Mouse (Mus musculus): Measurements from ENCODE around the gene Stxbp4. TPM values are rescaled to one million over a fixed set of nuclear protein-coding genes. Genes with fewer than 3 reads are reported as not detected.

Stxbp4 gene
- polyA plus RNA-seq, 1 experiment, result 0.27 TPM

GRCm38 (mm10) chr11:90612118-90612517 lies 25.8 kb downstream of the Stxbp4 start:
- TF ChIP-seq GATA1 (IDR thresholded peaks at IDR 0.05; ENCODE audit: low read length), result no peak

GRCm38 (mm10) chr11:90603066-90603465 lies 34.8 kb downstream of the Stxbp4 start:
- no peak for TF ChIP-seq GATA1 (IDR thresholded peaks at IDR 0.05; ENCODE audit: low read length)

GRCm38 (mm10) chr11:90595826-90596225 lies 42.1 kb downstream of the Stxbp4 start:
- no peak for TF ChIP-seq GATA1 (IDR thresholded peaks at IDR 0.05; ENCODE audit: low read length)

GRCm38 (mm10) chr11:90590996-90591395 lies 46.9 kb downstream of the Stxbp4 start:
- TF ChIP-seq GATA1 (IDR thresholded peaks at IDR 0.05; ENCODE audit: low read length), result no peak

- TF ChIP-seq GATA1 (IDR thresholded peaks at IDR 0.05; ENCODE audit: low read length), result no peak
Observed at GRCm38 (mm10) chr11:90586203-90586602, 51.7 kb downstream of the Stxbp4 start.

- no peak for TF ChIP-seq GATA1 (IDR thresholded peaks at IDR 0.05; ENCODE audit: low read length)
Observed at GRCm38 (mm10) chr11:90585754-90586153, 52.1 kb downstream of the Stxbp4 start.

- TF ChIP-seq GATA1 (IDR thresholded peaks at IDR 0.05; ENCODE audit: low read length), result no peak
Observed at GRCm38 (mm10) chr11:90577057-90577780, 60.7 kb downstream of the Stxbp4 start.

GRCm38 (mm10) chr11:90576282-90576972 lies 61.5 kb downstream of the Stxbp4 start:
- TF ChIP-seq GATA1 (IDR thresholded peaks at IDR 0.05; ENCODE audit: low read length), result no peak

- TF ChIP-seq GATA1 (IDR thresholded peaks at IDR 0.05; ENCODE audit: low read length), result no peak
Observed at GRCm38 (mm10) chr11:90575491-90576048, 62.3 kb downstream of the Stxbp4 start.

- TF ChIP-seq GATA1 (IDR thresholded peaks at IDR 0.05; ENCODE audit: low read length), result no peak
Observed at GRCm38 (mm10) chr11:90570646-90571259, 67.1 kb downstream of the Stxbp4 start.

GRCm38 (mm10) chr11:90558359-90559047 lies 79.4 kb downstream of the Stxbp4 start:
- TF ChIP-seq GATA1 (IDR thresholded peaks at IDR 0.05; ENCODE audit: low read length), result peak; percentile 76

GRCm38 (mm10) chr11:90556517-90556916 lies 81.4 kb downstream of the Stxbp4 start:
- TF ChIP-seq GATA1 (IDR thresholded peaks at IDR 0.05; ENCODE audit: low read length), result no peak

- TF ChIP-seq GATA1 (IDR thresholded peaks at IDR 0.05; ENCODE audit: low read length), result no peak
Observed at GRCm38 (mm10) chr11:90553963-90554362, 83.9 kb downstream of the Stxbp4 start.

GRCm38 (mm10) chr11:90552303-90553201 lies 85.3 kb downstream of the Stxbp4 start:
- TF ChIP-seq GATA1 (IDR thresholded peaks at IDR 0.05; ENCODE audit: low read length), result no peak

- no peak for TF ChIP-seq GATA1 (IDR thresholded peaks at IDR 0.05; ENCODE audit: low read length)
Observed at GRCm38 (mm10) chr11:90548560-90548959, 89.3 kb downstream of the Stxbp4 start.

All from G1E-ER4 (cell line).